Mouse (Mus musculus) heart, adult 2 months (tissue): ENCODE results near the gene Kif5c. TPM values are rescaled to one million over a fixed set of nuclear protein-coding genes. Genes with fewer than 3 reads are reported as not detected.

Experiments
- DNase-seq, 2 experiments: peaks; one replicate each; pipeline ENCODE4 v3.0.0; 2021
- H3K27ac ChIP-seq: fragments of 200-600 bp; 2 replicates; pipeline ENCODE4 v1.8.1; 2022
- H3K27me3 ChIP-seq: fragments of 200-500 bp; 2 replicates; pipeline ENCODE4 v1.6.1; 2012; ENCODE audit warnings: mild to moderate bottlenecking, low read length, inconsistent platforms, mixed read lengths; ENCODE audit not compliant: control insufficient read depth, insufficient read depth
- H3K36me3 ChIP-seq: fragments of 200-500 bp; 2 replicates; pipeline ENCODE4 v1.6.1; 2012; ENCODE audit warnings: low read length, inconsistent platforms; ENCODE audit not compliant: control insufficient read depth, insufficient read depth
- H3K4me1 ChIP-seq: fragments of 200-500 bp; 2 replicates; pipeline ENCODE4 v1.6.1; 2011; ENCODE audit warnings: low read length; ENCODE audit not compliant: control insufficient read depth, insufficient read depth
- H3K4me3 ChIP-seq: fragments of 200-600 bp; 2 replicates; pipeline ENCODE4 v1.8.1; 2022
- H3K79me2 ChIP-seq: fragments of 200-500 bp; replicated peaks from 2 replicates; pipeline ENCODE4 v1.6.1; 2012; ENCODE audit warnings: mild to moderate bottlenecking, inconsistent platforms, low read length, moderate library complexity, mixed read lengths; ENCODE audit not compliant: control insufficient read depth, insufficient read depth
- H3K9ac ChIP-seq: fragments of 200-500 bp; 2 replicates; pipeline ENCODE4 v1.6.1; 2012; ENCODE audit warnings: low read depth, mild to moderate bottlenecking, control low read depth, inconsistent platforms, low read length, mixed read lengths
- CTCF ChIP-seq: fragments of 200-600 bp; IDR thresholded peaks from 2 replicates; pipeline ENCODE4 v1.8.1; 2022; ENCODE audit warnings: antibody characterized with exemption, mild to moderate bottlenecking, moderate library complexity
- EP300 ChIP-seq: fragments of 200-500 bp; IDR thresholded peaks from 2 replicates; pipeline ENCODE4 v1.6.1; 2011; ENCODE audit warnings: low read depth, low read length, control low read depth; ENCODE audit not compliant: insufficient read depth
- POLR2A ChIP-seq: fragments of 200-500 bp; IDR thresholded peaks from 2 replicates; pipeline ENCODE4 v1.6.1; 2011; ENCODE audit warnings: mild to moderate bottlenecking, low read depth, low read length, control low read depth; ENCODE audit not compliant: insufficient read depth
- WGBS: fragments of 180-500 bp; shearing (Covaris S2); methylation state at CpG from one replicate; pipeline ENCODE4 v1.1.7; 2018; 5-methylcytosine and 5-hydroxymethylcytosine counted together
- intact Hi-C: fragments of 180-260 bp; cut with DNase I; formaldehyde crosslinking; loops from one replicate; pipeline ENCODE4 v1.15.1; 2025
- polyA plus RNA-seq: library from polyadenylated mRNA; depleted of rRNA; stranded (reverse); fragments of >200 nt; gene quantifications from 2 replicates; pipeline ENCODE4 v1.2.3, GENCODE M21; 2012
- total RNA-seq, 2 experiments: library from RNA; stranded (reverse); gene quantifications; 2 replicates each; pipeline ENCODE4 v1.2.3; 2021

Gene Kif5c
- total and polyA plus RNA-seq, 3 experiments, result 0.52 to 0.82 (median 0.60) TPM

GRCm38 (mm10) chr2:49655874-49656195 lies 36.7 kb downstream of the Kif5c start:
- Histone ChIP-seq H3K9ac (no peak overlapping the region), H3K27me3 (no peaks in the 10 kb centered on the region), H3K36me3 (no peaks in the 10 kb centered on the region), H3K4me3 (no peak overlapping the region), H3K4me1 (no peaks in the 10 kb centered on the region), H3K27ac (no peak overlapping the region), H3K79me2 (no peaks in the 10 kb centered on the region)
- 69% methylated on average over 3 of the region's 3 CpGs for WGBS
- no peak for TF ChIP-seq CTCF
- TF ChIP-seq EP300, result no peak
- no peak for TF ChIP-seq POLR2A
- intact Hi-C loops, result loop anchor here (5.0 kb wide), 2 partner anchors 209 to 299 kb away; no protein-coding TSS in a partner anchor
- no peak for DNase-seq

GRCm38 (mm10) chr2:49656988-49657387 lies 37.9 kb downstream of the Kif5c start:
- no peak for TF ChIP-seq EP300
- no peak for TF ChIP-seq POLR2A
- TF ChIP-seq CTCF, result no peak
- 82% methylated on average over 2 of the region's 2 CpGs for WGBS
- H3K36me3 ChIP-seq, result no peaks in the 10 kb centered on the region
- H3K4me3 ChIP-seq, result no peak overlapping the region
- intact Hi-C loops, result loop anchor here (5.0 kb wide), 2 partner anchors 210 to 300 kb away; no protein-coding TSS in a partner anchor
- no peaks in the 10 kb centered on the region for H3K4me1 ChIP-seq
- DNase-seq, result no peak
- no peaks in the 10 kb centered on the region for H3K27me3 ChIP-seq
- no peak overlapping the region for H3K9ac ChIP-seq
- H3K79me2 ChIP-seq, result no peaks in the 10 kb centered on the region
- no peak overlapping the region for H3K27ac ChIP-seq

GRCm38 (mm10) chr2:49657666-49658065 lies 38.6 kb downstream of the Kif5c start:
- Histone ChIP-seq H3K27me3 (no peaks in the 10 kb centered on the region), H3K36me3 (no peaks in the 10 kb centered on the region), H3K27ac (no peak overlapping the region), H3K9ac (no peak overlapping the region), H3K79me2 (no peaks in the 10 kb centered on the region), H3K4me3 (no peak overlapping the region), H3K4me1 (no peaks in the 10 kb centered on the region)
- no peak for DNase-seq
- TF ChIP-seq CTCF (no peak), POLR2A (no peak), EP300 (no peak)
- 72% methylated on average over 3 of the region's 3 CpGs for WGBS
- intact Hi-C loops, result loop anchor here (5.0 kb wide), 2 partner anchors 210 to 300 kb away; no protein-coding TSS in a partner anchor

- no peaks in the 10 kb centered on the region for H3K79me2 ChIP-seq
- no peaks in the 10 kb centered on the region for H3K4me1 ChIP-seq
- no peak overlapping the region for H3K4me3 ChIP-seq
- H3K9ac ChIP-seq, result no peak overlapping the region
- TF ChIP-seq CTCF (no peak), POLR2A (no peak), EP300 (no peak)
- no peaks in the 10 kb centered on the region for H3K27me3 ChIP-seq
- H3K36me3 ChIP-seq, result no peaks in the 10 kb centered on the region
- 89% methylated on average over 4 of the region's 4 CpGs for WGBS
- DNase-seq, result no peak
- intact Hi-C loops, result loop anchor here (5.0 kb wide), 2 partner anchors 212 to 302 kb away; no protein-coding TSS in a partner anchor
- H3K27ac ChIP-seq, result no peak overlapping the region
These were observed 39.9 kb downstream of the Kif5c start for GRCm38 (mm10) chr2:49658988-49659387.

GRCm38 (mm10) chr2:49659964-49660363 lies 40.9 kb downstream of the Kif5c start:
- DNase-seq, result no peak
- Histone ChIP-seq H3K79me2 (no peaks in the 10 kb centered on the region), H3K9ac (no peak overlapping the region), H3K4me3 (no peak overlapping the region), H3K27me3 (no peaks in the 10 kb centered on the region), H3K4me1 (no peaks in the 10 kb centered on the region), H3K36me3 (no peaks in the 10 kb centered on the region), H3K27ac (no peak overlapping the region)
- intact Hi-C loops, result loop anchor here (5.0 kb wide), 2 partner anchors 213 to 303 kb away; no protein-coding TSS in a partner anchor
- TF ChIP-seq POLR2A (no peak), EP300 (no peak), CTCF (no peak)
- WGBS, result 60% methylated on average over 8 of the region's 8 CpGs

- Histone ChIP-seq H3K27ac (no peak overlapping the region), H3K9ac (no peak overlapping the region), H3K79me2 (no peaks in the 10 kb centered on the region), H3K4me1 (no peaks in the 10 kb centered on the region), H3K27me3 (no peaks in the 10 kb centered on the region), H3K36me3 (no peaks in the 10 kb centered on the region), H3K4me3 (no peak overlapping the region)
- WGBS, result 94% methylated on average over 12 of the region's 12 CpGs
- intact Hi-C loops, result no loop called here
- DNase-seq, result no peak
- TF ChIP-seq EP300, result no peak
These were observed 41.4 kb downstream of the Kif5c start for GRCm38 (mm10) chr2:49660375-49660923.
